Mouse (Mus musculus): Measurements from ENCODE around the gene Clic4.
A peak's percentile ranks its signal among the peaks of the same experiment; 100 is the strongest.

Gene Clic4

GRCm38 (mm10) chr4:135272640-135273306, at the start of gene Clic4:
Gene Clic4, minus strand, starts transcription at chr4:135272814.
- DNase-seq (ENCODE audit: extremely low read depth, low read depth, low spot score), result peak; percentile 42

GRCm38 (mm10) chr4:135317966-135318365, 45.4 kb upstream of the Clic4 start:
- DNase-seq (ENCODE audit: extremely low read depth, low read depth, low spot score), result no peak

- no peak for DNase-seq (ENCODE audit: extremely low read depth, low read depth, low spot score)
Measured at GRCm38 (mm10) chr4:135317539-135317938, 44.9 kb upstream of the Clic4 start.

GRCm38 (mm10) chr4:135315287-135315686, 42.7 kb upstream of the Clic4 start:
- no peak for DNase-seq (ENCODE audit: extremely low read depth, low read depth, low spot score)

- no peak for DNase-seq (ENCODE audit: extremely low read depth, low read depth, low spot score)
Measured at GRCm38 (mm10) chr4:135314419-135314832, 41.8 kb upstream of the Clic4 start.

- DNase-seq (ENCODE audit: extremely low read depth, low read depth, low spot score), result no peak
Measured at GRCm38 (mm10) chr4:135313761-135314241, 41.2 kb upstream of the Clic4 start.

GRCm38 (mm10) chr4:135313111-135313691, 40.6 kb upstream of the Clic4 start:
- DNase-seq (ENCODE audit: extremely low read depth, low read depth, low spot score), result no peak

GRCm38 (mm10) chr4:135312706-135313105, 40.1 kb upstream of the Clic4 start:
- no peak for DNase-seq (ENCODE audit: extremely low read depth, low read depth, low spot score)

GRCm38 (mm10) chr4:135310371-135310770, 37.8 kb upstream of the Clic4 start:
- DNase-seq (ENCODE audit: extremely low read depth, low read depth, low spot score), result no peak

GRCm38 (mm10) chr4:135309726-135310125, 37.1 kb upstream of the Clic4 start:
- DNase-seq (ENCODE audit: extremely low read depth, low read depth, low spot score), result no peak

GRCm38 (mm10) chr4:135309112-135309659, 36.6 kb upstream of the Clic4 start:
- DNase-seq (ENCODE audit: extremely low read depth, low read depth, low spot score), result no peak

GRCm38 (mm10) chr4:135306971-135307632, 34.5 kb upstream of the Clic4 start:
- DNase-seq (ENCODE audit: extremely low read depth, low read depth, low spot score), result no peak

- no peak for DNase-seq (ENCODE audit: extremely low read depth, low read depth, low spot score)
Measured at GRCm38 (mm10) chr4:135306533-135306932, 33.9 kb upstream of the Clic4 start.

GRCm38 (mm10) chr4:135302261-135302660, 29.6 kb upstream of the Clic4 start:
- no peak for DNase-seq (ENCODE audit: extremely low read depth, low read depth, low spot score)

GRCm38 (mm10) chr4:135301166-135301565, 28.6 kb upstream of the Clic4 start:
- no peak for DNase-seq (ENCODE audit: extremely low read depth, low read depth, low spot score)

GRCm38 (mm10) chr4:135300248-135301041, 27.8 kb upstream of the Clic4 start:
- DNase-seq (ENCODE audit: extremely low read depth, low read depth, low spot score), result no peak

GRCm38 (mm10) chr4:135298680-135299079, 26.1 kb upstream of the Clic4 start:
- DNase-seq (ENCODE audit: extremely low read depth, low read depth, low spot score), result peak; percentile 86

GRCm38 (mm10) chr4:135297931-135298546, 25.4 kb upstream of the Clic4 start:
- no peak for DNase-seq (ENCODE audit: extremely low read depth, low read depth, low spot score)

GRCm38 (mm10) chr4:135297146-135297545, 24.5 kb upstream of the Clic4 start:
- DNase-seq (ENCODE audit: extremely low read depth, low read depth, low spot score), result no peak

GRCm38 (mm10) chr4:135296565-135296964, 24.0 kb upstream of the Clic4 start:
- no peak for DNase-seq (ENCODE audit: extremely low read depth, low read depth, low spot score)

GRCm38 (mm10) chr4:135293813-135294212, 21.2 kb upstream of the Clic4 start:
- no peak for DNase-seq (ENCODE audit: extremely low read depth, low read depth, low spot score)

Measured in fat pad, adult 2 months (tissue).